Mouse (Mus musculus): ENCODE results near the gene Eif4g3.

GRCm38 (mm10) chr4:138137336-138137735, 144.5 kb downstream of the Eif4g3 start:
- TF ChIP-seq POLR2A (IDR thresholded peaks at IDR 0.05; ENCODE audit: insufficient read depth, low read depth, low read length) (no peak), CTCF (IDR thresholded peaks at IDR 0.05; ENCODE audit: insufficient read depth, low read depth, low read length) (no peak)
